Mouse (Mus musculus) stomach, postnatal 0 days (tissue): ENCODE measurements around the gene Nfasc.
A peak's percentile ranks its signal among the peaks of the same experiment; 100 is the strongest.

Experiments
- CTCF ChIP-seq: IDR thresholded peaks from 2 replicates; pipeline ENCODE4 v1.5.1; 2016; ENCODE audit warnings: antibody characterized with exemption, low read depth, mild to moderate bottlenecking, moderate library complexity
- EP300 ChIP-seq: optimal IDR thresholded peaks from 2 replicates; pipeline ENCODE3; 2016; ENCODE audit warnings: antibody characterized with exemption

- TF ChIP-seq CTCF, result peak; percentile 70
- no peak for TF ChIP-seq EP300
Measured at GRCm38 (mm10) chr1:132520764-132521163, 220.8 kb downstream of the Nfasc start.
